Mouse (Mus musculus): ENCODE data around the gene Dennd1b.

Gene Dennd1b

GRCm38 (mm10) chr1:139090744-139091143 lies 127.5 kb downstream of the Dennd1b start:
- no peak for DNase-seq

DNA sequence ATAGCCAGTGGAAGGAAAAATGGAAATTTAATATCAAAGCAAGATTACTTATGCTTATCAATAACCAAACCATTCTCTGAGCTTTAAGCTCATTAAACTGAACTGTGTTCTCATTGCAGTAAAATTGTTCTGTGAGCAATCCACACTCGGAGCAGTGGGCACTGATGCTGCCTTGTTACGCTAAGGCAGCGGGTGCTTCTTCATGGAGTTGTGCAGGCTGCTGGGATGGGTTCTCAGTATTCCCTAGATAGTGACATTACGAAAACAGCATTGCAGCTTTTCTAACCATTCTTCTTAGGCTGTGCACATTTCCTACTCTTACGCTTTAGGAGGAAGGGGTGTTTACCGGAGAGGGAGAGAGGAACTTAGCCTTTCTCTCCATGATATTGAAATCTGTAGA lies 128.5 kb downstream of the Dennd1b start:
- DNase-seq, result no peak

- DNase-seq, result no peak
Observed at GRCm38 (mm10) chr1:139092144-139092543, 128.9 kb downstream of the Dennd1b start.

- DNase-seq, result no peak
Observed at GRCm38 (mm10) chr1:139092722-139093121, 129.5 kb downstream of the Dennd1b start.

GRCm38 (mm10) chr1:139096369-139096768 lies 133.1 kb downstream of the Dennd1b start:
- DNase-seq, result no peak

DNA sequence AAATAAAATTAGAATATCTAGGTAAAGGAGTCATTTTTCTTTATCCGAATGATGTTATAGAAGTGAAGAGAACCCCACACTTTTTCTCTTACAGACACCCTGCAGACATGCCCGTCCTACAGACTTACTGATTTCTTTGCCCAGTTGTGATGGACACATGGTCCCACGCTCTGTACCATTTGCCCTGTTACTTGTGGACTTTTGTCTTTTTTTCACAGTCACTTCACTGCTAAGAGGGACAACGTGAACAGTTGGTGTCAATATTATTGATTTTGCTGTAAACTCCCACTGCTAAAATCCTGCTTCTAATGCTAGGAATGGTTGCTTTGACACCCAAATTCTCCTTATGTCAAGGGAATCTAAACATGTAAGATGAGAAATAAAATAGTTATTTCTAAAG lies 134.9 kb downstream of the Dennd1b start:
- no peak for DNase-seq

DNA sequence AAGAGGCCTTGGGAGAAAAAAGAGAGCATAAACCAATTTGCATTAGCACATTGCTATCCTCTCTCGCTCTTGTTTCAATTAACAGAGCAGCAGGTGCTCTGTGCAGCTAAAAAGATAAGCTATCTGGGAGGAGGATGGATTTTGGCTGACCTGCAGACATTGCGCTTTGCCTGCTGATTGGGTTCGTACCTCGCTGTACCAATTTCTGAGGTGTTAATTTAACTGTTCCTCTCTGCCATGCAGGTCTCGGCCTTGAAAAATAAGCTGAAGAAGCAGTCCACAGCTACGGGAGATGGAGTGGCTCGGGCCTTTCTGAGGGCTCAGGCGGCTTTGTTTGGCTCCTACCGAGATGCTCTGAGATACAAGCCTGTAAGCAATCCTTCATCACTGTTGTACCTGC lies 138.5 kb downstream of the Dennd1b start:
- no peak for DNase-seq

GRCm38 (mm10) chr1:139108251-139108650 lies 145.0 kb downstream of the Dennd1b start:
- DNase-seq, result no peak

- DNase-seq, result no peak
Observed at GRCm38 (mm10) chr1:139122626-139123025, 159.4 kb downstream of the Dennd1b start.

DNA sequence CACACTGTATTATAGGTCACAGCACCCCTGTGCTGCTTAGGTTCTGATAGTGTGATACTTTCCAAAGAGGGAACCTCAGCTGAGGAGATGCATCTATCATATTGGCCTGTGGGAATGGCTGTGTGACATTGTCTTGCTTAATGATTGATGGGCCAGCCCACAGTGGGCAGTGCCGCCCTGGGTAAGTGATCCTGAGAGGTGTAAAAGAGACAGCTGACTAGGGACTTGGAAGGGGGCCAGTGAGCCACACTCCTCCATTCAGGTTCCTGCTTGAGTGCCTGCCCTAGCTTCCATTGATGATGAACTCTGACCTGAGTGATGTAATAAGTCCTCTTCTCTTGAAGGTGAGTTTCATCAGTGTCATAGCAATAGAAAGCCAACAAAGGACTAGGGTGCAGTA lies 176.4 kb downstream of the Dennd1b start:
- DNase-seq, result no peak

- DNase-seq, result no peak
Observed at GRCm38 (mm10) chr1:139145516-139145915, 182.3 kb downstream of the Dennd1b start.

- DNase-seq, result no peak
Observed at GRCm38 (mm10) chr1:139146306-139146705, 183.1 kb downstream of the Dennd1b start.

DNA sequence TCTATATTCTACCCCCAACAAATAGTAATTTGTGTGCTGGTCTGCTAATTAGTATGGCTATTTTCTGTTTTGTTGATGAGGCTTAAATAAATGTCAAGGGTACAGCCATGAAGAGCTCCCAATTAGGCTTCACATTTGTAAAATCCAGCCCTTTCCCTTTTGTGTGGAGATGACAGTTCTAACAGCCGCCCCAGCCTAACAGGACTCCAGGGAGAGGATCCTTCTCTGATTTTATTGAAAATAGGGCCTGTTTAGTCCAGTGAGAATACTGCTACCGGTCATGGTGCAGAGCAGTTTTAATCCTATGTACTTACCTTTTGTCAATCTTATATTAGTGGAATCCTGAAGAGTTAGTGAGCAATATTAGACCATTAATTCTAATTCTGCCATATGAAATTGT lies 189.8 kb downstream of the Dennd1b start:
- no peak for DNase-seq

- no peak for DNase-seq
Observed at GRCm38 (mm10) chr1:139153493-139153892, 190.3 kb downstream of the Dennd1b start.

DNA sequence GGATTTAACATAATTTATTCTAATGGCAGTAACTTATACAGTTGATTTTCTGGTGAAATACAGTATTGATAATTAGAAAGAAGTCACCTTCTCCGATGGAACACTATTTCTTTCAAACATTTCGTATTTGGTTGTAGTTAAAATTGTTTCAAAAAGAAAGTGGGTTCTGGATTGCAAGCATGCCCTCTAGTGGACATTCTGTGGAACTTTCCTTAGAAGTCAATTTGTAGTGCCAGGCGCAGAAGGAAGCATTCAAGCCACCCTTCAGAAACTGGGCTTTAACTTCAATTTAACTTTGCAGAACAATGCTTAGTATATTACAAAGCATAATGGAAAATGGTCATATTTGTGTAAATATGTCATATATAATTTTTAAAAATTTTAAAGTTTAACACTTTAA lies 193.2 kb downstream of the Dennd1b start:
- DNase-seq, result no peak

- DNase-seq, result no peak
Observed at GRCm38 (mm10) chr1:139161619-139162018, 198.4 kb downstream of the Dennd1b start.

DNA sequence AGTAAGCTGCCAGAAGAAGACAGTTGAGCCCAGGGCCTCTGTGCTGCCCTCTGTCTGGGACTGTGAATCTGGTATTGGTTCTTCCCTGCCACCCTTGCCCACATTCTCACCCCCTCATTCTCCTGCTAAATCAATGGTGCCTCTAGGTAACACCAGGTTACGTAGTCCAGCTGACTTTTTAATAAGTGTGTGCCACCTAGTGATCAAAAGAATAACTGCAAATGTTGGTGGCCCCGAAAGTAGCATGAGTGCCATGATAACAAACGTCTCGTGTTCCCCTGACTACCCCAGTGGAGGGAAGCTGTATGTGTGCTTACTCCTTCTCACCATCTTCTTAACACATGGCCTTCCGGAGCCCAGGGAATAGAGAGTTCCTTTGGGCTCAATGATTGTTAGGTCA lies 199.6 kb downstream of the Dennd1b start:
- no peak for DNase-seq

DNA sequence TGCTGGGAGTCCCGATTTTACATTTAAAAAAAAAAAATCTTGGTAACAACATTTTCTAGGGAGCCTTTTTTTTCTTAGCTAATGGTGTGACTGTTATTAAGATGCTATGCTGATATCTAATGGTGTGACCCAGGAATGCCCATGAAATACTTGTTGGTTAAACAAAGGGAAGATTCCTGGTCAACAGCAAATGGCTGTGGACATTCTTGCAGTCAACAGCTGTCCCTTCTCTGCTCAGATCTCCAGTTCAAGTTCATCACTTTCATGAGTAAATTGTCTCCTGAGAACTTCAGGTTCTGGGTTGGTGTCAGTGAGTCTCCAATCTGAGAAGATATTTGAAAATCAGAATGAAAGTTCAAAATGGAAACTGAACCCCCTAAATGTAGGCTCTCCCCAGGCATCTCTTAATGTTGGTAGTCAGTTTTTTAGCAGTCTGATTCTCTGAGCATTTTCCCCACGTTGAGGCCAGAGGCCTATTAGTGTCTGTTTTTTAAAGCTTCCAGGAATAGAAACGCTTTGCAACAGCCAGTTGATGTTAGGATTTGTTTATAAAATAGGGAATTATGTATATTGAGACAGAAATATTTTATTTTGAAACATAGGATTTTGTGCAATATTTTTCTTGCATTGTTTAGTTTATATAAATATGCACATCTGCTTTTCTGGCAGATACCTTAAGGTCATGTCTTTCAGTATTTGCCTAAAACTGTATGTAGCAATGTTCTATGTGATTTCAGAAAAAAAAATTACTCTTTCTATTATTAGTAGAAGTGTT lies 211.0 kb downstream of the Dennd1b start:
- DNase-seq, result no peak

DNA sequence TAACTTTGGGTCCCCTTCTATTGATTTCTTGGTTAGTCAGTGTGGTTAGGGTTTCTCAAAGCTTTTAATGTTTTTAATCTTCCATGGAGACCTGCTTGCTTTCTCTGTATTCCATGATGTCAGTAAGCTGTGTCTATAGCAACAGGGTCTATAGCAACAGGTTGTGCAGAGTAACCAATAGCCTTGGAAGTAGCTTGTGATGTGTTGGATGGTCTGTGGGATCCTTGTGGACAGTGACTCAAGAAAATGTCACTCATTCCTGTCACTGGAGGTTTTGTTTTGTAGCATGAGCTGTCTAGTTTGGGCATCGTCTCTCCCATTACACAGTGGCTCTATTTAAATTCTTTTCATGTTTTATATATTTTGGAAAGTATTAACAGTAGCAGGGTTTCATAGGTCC lies 216.5 kb downstream of the Dennd1b start:
- no peak for DNase-seq

- DNase-seq, result no peak
Observed at GRCm38 (mm10) chr1:139180481-139181149, 217.4 kb downstream of the Dennd1b start.

DNA sequence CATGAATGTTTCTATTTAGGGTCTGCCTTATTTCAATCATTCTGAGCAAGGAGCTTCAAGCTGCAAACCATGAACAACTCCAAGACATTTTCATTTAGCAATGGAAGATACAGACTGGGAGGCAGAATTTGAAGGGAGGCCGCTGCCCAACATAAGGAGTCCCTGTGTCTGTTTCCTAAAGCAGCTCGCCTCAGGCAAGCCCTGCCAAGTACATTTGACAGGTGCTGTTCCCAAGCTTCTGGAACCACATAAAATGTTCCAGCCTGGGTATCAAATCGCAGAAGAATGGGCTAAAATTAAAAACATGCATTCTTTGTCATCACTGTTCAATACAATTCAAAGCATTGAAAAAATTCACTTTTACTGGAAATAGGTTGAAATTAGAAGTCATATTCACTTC lies 229.4 kb downstream of the Dennd1b start:
- DNase-seq, result no peak

- DNase-seq, result no peak
Observed at GRCm38 (mm10) chr1:139194011-139194410, 230.8 kb downstream of the Dennd1b start.

DNA sequence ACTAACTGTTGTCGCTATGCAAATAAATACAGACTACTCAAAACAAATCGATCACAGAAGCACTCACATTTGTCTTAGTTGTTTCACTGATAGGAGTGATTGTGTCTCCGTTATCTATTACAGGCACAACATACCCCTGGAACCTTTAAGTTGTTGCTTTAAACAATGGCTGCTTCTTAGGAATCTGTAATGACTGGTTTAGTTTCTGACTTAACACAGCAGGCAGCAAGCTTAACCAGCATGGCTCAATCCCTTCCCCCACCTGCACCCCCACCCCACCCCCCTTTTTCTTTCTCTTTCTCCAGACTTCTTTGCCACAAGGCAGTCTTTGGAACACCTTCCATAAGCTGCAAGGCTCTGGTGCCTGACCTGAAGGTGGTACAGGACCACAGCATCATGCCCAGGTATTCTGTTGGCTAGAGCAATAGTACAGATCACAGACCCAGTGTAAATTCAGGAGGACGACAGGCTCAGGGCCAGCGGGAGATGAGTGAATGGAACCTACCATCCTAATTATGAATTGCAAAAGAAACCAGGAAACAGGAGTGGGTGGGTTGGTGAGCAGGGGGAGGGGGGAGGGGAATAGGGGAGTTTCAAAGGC lies 231.3 kb downstream of the Dennd1b start:
- no peak for DNase-seq

- DNase-seq, result no peak
Observed at GRCm38 (mm10) chr1:139203026-139203425, 239.8 kb downstream of the Dennd1b start.
